Mouse (Mus musculus) liver, postnatal 0 days (tissue): ENCODE results near the gene Fignl2.

Source experiments
- CTCF ChIP-seq: sonication (generic); IDR thresholded peaks from 2 replicates; pipeline ENCODE4 v1.5.1; 2016; ENCODE audit warnings: antibody characterized with exemption, low read depth
- EP300 ChIP-seq: IDR thresholded peaks from 2 replicates; pipeline ENCODE4 v1.6.1; 2016; ENCODE audit warnings: antibody characterized with exemption, low read depth, mild to moderate bottlenecking

- TF ChIP-seq CTCF = no peak
- TF ChIP-seq EP300 = no peak
Measured at GRCm38 (mm10) chr15:101106011-101106410, 27.6 kb upstream of the Fignl2 start.
